Mouse (Mus musculus): Measurements from ENCODE around the gene Ushbp1. TPM values are rescaled to one million over a fixed set of nuclear protein-coding genes. Genes with fewer than 3 reads are reported as not detected.

Gene Ushbp1
- polyA plus RNA-seq, 1 experiment from 2014 or later = 3.0 TPM

GRCm38 (mm10) chr8:71397701-71398100 is 2.1 kb upstream of the Ushbp1 start:
- Histone ChIP-seq H3K4me1 (ENCODE audit: control insufficient read depth, insufficient read depth, low read length) (peaks cover 15% of the 10 kb centered on the region), H3K27ac (ENCODE audit: low read depth, low read length) (no peak overlapping the region), H3K36me3 (ENCODE audit: control insufficient read depth, insufficient read depth, low read length) (no peaks in the 10 kb centered on the region; the same call in 1 of the 2 replicates), H3K4me2 (peak overlapping the region; percentile 93), H3K9ac (ENCODE audit: low read depth, low read length) (peak overlapping the region; percentile 86; the same call in 1 of the 2 replicates), H3K27me3 (ENCODE audit: control insufficient read depth, insufficient read depth, low read length) (no peaks in the 10 kb centered on the region), H3K4me3 (ENCODE audit: low read depth, low read length) (peak overlapping the region; percentile 86; the same call in 1 of the 2 replicates), H3K9me3 (replicated peaks; ENCODE audit: control insufficient read depth, low read length) (no peaks in the 10 kb centered on the region)
- no peak for ATAC-seq (replicated peaks; ENCODE audit: insufficient number of reproducible peaks, low FRiP score, low TSS enrichment)
- WGBS (ENCODE audit: insufficient replicate concordance) = 83% methylated on average over 12 of the region's 12 CpGs

- peaks cover 15% of the 10 kb centered on the region for H3K4me1 ChIP-seq (ENCODE audit: control insufficient read depth, insufficient read depth, low read length)
- H3K4me2 ChIP-seq = peak within 1 kb of the TSS; percentile 93
- H3K9ac ChIP-seq (ENCODE audit: low read depth, low read length) = peak within 1 kb of the TSS; percentile 86
- no peaks in the 10 kb centered on the region; the same call in 1 of the 2 replicates for H3K36me3 ChIP-seq (ENCODE audit: control insufficient read depth, insufficient read depth, low read length)
- 1% methylated on average over 34 of the region's 34 CpGs for WGBS (ENCODE audit: insufficient replicate concordance)
- H3K27me3 ChIP-seq (ENCODE audit: control insufficient read depth, insufficient read depth, low read length) = no peaks in the 10 kb centered on the region
- ATAC-seq (replicated peaks; ENCODE audit: insufficient number of reproducible peaks, low FRiP score, low TSS enrichment) = peak; percentile 92
- peak within 1 kb of the TSS; percentile 73 for H3K27ac ChIP-seq (ENCODE audit: low read depth, low read length)
- H3K9me3 ChIP-seq (replicated peaks; ENCODE audit: control insufficient read depth, low read length) = no peaks in the 10 kb centered on the region
- H3K4me3 ChIP-seq (ENCODE audit: low read depth, low read length) = peak within 1 kb of the TSS; percentile 86
Measured at GRCm38 (mm10) chr8:71396639-71397305, 1.2 kb upstream of the Ushbp1 start, which contains the start of gene Babam1. Babam1 (plus strand) TSS chr8:71396861.

- H3K4me3 ChIP-seq (ENCODE audit: low read depth, low read length) = no peak overlapping the region
- WGBS (ENCODE audit: insufficient replicate concordance) = 74% methylated on average over 10 of the region's 10 CpGs
- H3K9me3 ChIP-seq (replicated peaks; ENCODE audit: control insufficient read depth, low read length) = no peaks in the 10 kb centered on the region
- no peaks in the 10 kb centered on the region for H3K27me3 ChIP-seq (ENCODE audit: control insufficient read depth, insufficient read depth, low read length)
- no peak overlapping the region for H3K27ac ChIP-seq (ENCODE audit: low read depth, low read length)
- no peak overlapping the region for H3K4me2 ChIP-seq
- no peak for ATAC-seq (replicated peaks; ENCODE audit: insufficient number of reproducible peaks, low FRiP score, low TSS enrichment)
- no peaks in the 10 kb centered on the region; the same call in 1 of the 2 replicates for H3K36me3 ChIP-seq (ENCODE audit: control insufficient read depth, insufficient read depth, low read length)
- no peak overlapping the region for H3K9ac ChIP-seq (ENCODE audit: low read depth, low read length)
- H3K4me1 ChIP-seq (ENCODE audit: control insufficient read depth, insufficient read depth, low read length) = peaks cover 15% of the 10 kb centered on the region
Measured at GRCm38 (mm10) chr8:71395071-71395470, 531 bp downstream of the Ushbp1 start.

GRCm38 (mm10) chr8:71394481-71394880 is 1.1 kb downstream of the Ushbp1 start:
- 75% methylated on average over 7 of the region's 7 CpGs for WGBS (ENCODE audit: insufficient replicate concordance)
- H3K36me3 ChIP-seq (ENCODE audit: control insufficient read depth, insufficient read depth, low read length) = no peaks in the 10 kb centered on the region; the same call in 1 of the 2 replicates
- H3K27me3 ChIP-seq (ENCODE audit: control insufficient read depth, insufficient read depth, low read length) = no peaks in the 10 kb centered on the region
- no peak overlapping the region for H3K9ac ChIP-seq (ENCODE audit: low read depth, low read length)
- peak overlapping the region; percentile 14; the same call in 1 of the 2 replicates for H3K4me2 ChIP-seq
- H3K4me3 ChIP-seq (ENCODE audit: low read depth, low read length) = no peak overlapping the region
- no peaks in the 10 kb centered on the region for H3K9me3 ChIP-seq (replicated peaks; ENCODE audit: control insufficient read depth, low read length)
- no peak overlapping the region for H3K27ac ChIP-seq (ENCODE audit: low read depth, low read length)
- peaks cover 15% of the 10 kb centered on the region for H3K4me1 ChIP-seq (ENCODE audit: control insufficient read depth, insufficient read depth, low read length)
- ATAC-seq (replicated peaks; ENCODE audit: insufficient number of reproducible peaks, low FRiP score, low TSS enrichment) = no peak

GRCm38 (mm10) chr8:71392871-71393270 is 2.7 kb downstream of the Ushbp1 start:
- H3K27ac ChIP-seq (ENCODE audit: low read depth, low read length) = no peak overlapping the region
- H3K4me2 ChIP-seq = 0 out of 2 replicates have a peak overlapping the region, but pooled peaks have one; percentile 22
- 15% methylated on average over 3 of the region's 3 CpGs for WGBS (ENCODE audit: insufficient replicate concordance)
- no peaks in the 10 kb centered on the region for H3K27me3 ChIP-seq (ENCODE audit: control insufficient read depth, insufficient read depth, low read length)
- no peaks in the 10 kb centered on the region for H3K9me3 ChIP-seq (replicated peaks; ENCODE audit: control insufficient read depth, low read length)
- no peak for ATAC-seq (replicated peaks; ENCODE audit: insufficient number of reproducible peaks, low FRiP score, low TSS enrichment)
- H3K4me1 ChIP-seq (ENCODE audit: control insufficient read depth, insufficient read depth, low read length) = peaks cover 15% of the 10 kb centered on the region
- no peak overlapping the region for H3K9ac ChIP-seq (ENCODE audit: low read depth, low read length)
- peak overlapping the region; percentile 18 for H3K4me3 ChIP-seq (ENCODE audit: low read depth, low read length)
- no peaks in the 10 kb centered on the region for H3K36me3 ChIP-seq (ENCODE audit: control insufficient read depth, insufficient read depth, low read length)

GRCm38 (mm10) chr8:71392391-71392790 is 3.2 kb downstream of the Ushbp1 start:
- no peak overlapping the region for H3K4me2 ChIP-seq
- no peaks in the 10 kb centered on the region for H3K27me3 ChIP-seq (ENCODE audit: control insufficient read depth, insufficient read depth, low read length)
- H3K9ac ChIP-seq (ENCODE audit: low read depth, low read length) = no peak overlapping the region
- no peaks in the 10 kb centered on the region for H3K9me3 ChIP-seq (replicated peaks; ENCODE audit: control insufficient read depth, low read length)
- no peak for ATAC-seq (replicated peaks; ENCODE audit: insufficient number of reproducible peaks, low FRiP score, low TSS enrichment)
- H3K27ac ChIP-seq (ENCODE audit: low read depth, low read length) = no peak overlapping the region
- H3K4me1 ChIP-seq (ENCODE audit: control insufficient read depth, insufficient read depth, low read length) = peaks cover 10% of the 10 kb centered on the region
- no peak overlapping the region for H3K4me3 ChIP-seq (ENCODE audit: low read depth, low read length)
- 70% methylated on average over 5 of the region's 5 CpGs for WGBS (ENCODE audit: insufficient replicate concordance)
- no peaks in the 10 kb centered on the region for H3K36me3 ChIP-seq (ENCODE audit: control insufficient read depth, insufficient read depth, low read length)

- WGBS (ENCODE audit: insufficient replicate concordance) = 76% methylated on average over 2 of the region's 2 CpGs
- no peaks in the 10 kb centered on the region for H3K27me3 ChIP-seq (ENCODE audit: control insufficient read depth, insufficient read depth, low read length)
- no peak overlapping the region for H3K4me3 ChIP-seq (ENCODE audit: low read depth, low read length)
- no peaks in the 10 kb centered on the region for H3K36me3 ChIP-seq (ENCODE audit: control insufficient read depth, insufficient read depth, low read length)
- no peak overlapping the region for H3K9ac ChIP-seq (ENCODE audit: low read depth, low read length)
- H3K4me2 ChIP-seq = no peak overlapping the region
- H3K27ac ChIP-seq (ENCODE audit: low read depth, low read length) = no peak overlapping the region
- peaks cover 8% of the 10 kb centered on the region; the same call in 1 of the 2 replicates for H3K4me1 ChIP-seq (ENCODE audit: control insufficient read depth, insufficient read depth, low read length)
- no peak for ATAC-seq (replicated peaks; ENCODE audit: insufficient number of reproducible peaks, low FRiP score, low TSS enrichment)
- H3K9me3 ChIP-seq (replicated peaks; ENCODE audit: control insufficient read depth, low read length) = no peaks in the 10 kb centered on the region
Measured at GRCm38 (mm10) chr8:71391696-71392095, 3.9 kb downstream of the Ushbp1 start.

GRCm38 (mm10) chr8:71388267-71388666 is 7.3 kb downstream of the Ushbp1 start:
- no peak overlapping the region for H3K27ac ChIP-seq (ENCODE audit: low read depth, low read length)
- no peak for ATAC-seq (replicated peaks; ENCODE audit: insufficient number of reproducible peaks, low FRiP score, low TSS enrichment)
- H3K9me3 ChIP-seq (replicated peaks; ENCODE audit: control insufficient read depth, low read length) = no peaks in the 10 kb centered on the region
- H3K4me2 ChIP-seq = no peak overlapping the region
- H3K36me3 ChIP-seq (ENCODE audit: control insufficient read depth, insufficient read depth, low read length) = no peaks in the 10 kb centered on the region
- WGBS (ENCODE audit: insufficient replicate concordance) = 54% methylated on average over 1 of the region's 1 CpGs
- no peak overlapping the region for H3K4me3 ChIP-seq (ENCODE audit: low read depth, low read length)
- no peak overlapping the region for H3K9ac ChIP-seq (ENCODE audit: low read depth, low read length)
- no peaks in the 10 kb centered on the region for H3K27me3 ChIP-seq (ENCODE audit: control insufficient read depth, insufficient read depth, low read length)
- peaks cover 6% of the 10 kb centered on the region; the same call in 1 of the 2 replicates for H3K4me1 ChIP-seq (ENCODE audit: control insufficient read depth, insufficient read depth, low read length)

All from heart, embryonic 11.5 days (tissue).